Mouse (Mus musculus): ENCODE results near the gene Hs3st3b1.

DNA sequence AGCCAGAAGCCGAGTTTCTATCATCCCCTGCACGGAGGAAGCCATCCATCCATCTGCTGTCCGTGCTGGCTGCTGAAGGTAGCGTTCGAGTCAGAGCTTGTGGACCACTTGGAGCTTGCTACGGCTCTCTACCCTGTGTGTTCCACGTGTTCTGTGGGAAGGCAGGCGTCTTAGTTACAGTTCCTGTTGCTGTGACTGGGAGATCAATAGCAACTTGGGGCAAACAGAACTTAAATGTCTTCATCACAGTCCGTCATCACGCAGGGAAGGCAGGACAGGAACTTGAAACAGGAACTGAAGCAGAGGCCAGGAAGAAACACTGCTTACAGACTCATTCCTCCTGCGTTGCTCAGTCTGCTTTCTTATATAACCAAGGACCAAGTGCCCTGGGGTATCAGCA is 26.3 kb upstream of the Hs3st3b1 start:
- TF ChIP-seq CTCF (IDR thresholded peaks at IDR 0.05; ENCODE audit: low read depth) (no peak), EP300 (IDR thresholded peaks at IDR 0.05; ENCODE audit: low read depth) (no peak)
